Mouse (Mus musculus): Measurements from ENCODE around the gene Usb1.

The Usb1 gene

DNA sequence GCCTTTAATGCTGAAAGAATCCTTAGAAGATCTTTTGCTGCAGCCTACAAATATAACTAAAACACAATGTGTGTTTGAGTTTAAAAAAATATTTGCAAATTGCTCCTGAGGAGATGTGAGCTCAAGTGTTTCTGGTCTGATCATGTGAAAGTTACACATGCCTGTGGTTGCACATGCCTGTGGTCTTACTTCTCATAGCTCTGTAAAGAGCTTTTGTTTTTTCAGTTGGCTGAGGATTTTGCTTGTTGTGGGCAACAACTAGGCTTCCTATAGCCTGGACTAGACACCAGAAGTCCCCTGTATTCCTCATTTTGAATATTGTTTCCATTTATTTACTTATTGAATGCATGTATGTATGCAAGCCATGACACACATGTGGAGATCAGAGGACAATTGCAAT lies 4.3 kb downstream of the Usb1 start:
- no peak for DNase-seq (ENCODE audit: low spot score)

DNA sequence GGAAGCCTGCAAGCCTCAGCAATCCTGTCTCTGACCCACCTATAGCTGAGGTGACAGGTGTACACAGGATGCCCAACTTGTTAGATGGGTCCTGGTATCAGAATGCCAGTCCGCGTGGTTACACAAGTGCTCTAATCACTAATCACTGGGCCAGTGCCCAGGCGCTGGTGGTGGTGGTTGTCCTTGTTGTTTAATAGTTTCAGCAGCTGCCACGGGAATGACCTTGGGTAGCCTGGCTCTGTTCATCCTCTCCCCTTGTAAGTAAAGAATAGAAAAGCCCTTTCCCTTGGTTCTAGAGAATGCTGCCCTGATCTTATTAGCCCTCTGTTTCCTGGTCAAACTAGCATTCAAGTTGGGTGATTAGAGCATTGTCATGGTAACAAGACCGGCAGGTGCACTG lies 9.6 kb downstream of the Usb1 start:
- no peak for DNase-seq (ENCODE audit: low spot score)

DNA sequence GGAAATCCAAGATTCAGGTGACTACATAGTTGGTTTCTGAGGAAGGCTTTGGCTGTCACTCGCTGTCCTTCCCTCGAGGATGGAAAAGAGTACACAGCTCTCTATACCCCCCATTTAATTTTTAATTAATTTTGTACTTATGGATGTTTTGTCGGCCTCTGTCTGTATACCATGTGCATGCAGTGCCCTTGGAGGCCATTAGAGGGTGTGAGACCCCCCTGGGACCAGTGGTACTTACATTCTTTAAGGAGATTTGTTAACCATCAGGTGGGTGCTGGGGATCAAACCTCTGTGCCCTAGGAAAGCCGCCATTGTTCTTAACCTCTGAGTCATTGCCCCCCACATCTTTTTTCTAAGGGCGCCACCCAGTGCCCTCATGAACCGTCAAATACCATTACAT lies 12.6 kb downstream of the Usb1 start:
- no peak for DNase-seq (ENCODE audit: low spot score)

DNA sequence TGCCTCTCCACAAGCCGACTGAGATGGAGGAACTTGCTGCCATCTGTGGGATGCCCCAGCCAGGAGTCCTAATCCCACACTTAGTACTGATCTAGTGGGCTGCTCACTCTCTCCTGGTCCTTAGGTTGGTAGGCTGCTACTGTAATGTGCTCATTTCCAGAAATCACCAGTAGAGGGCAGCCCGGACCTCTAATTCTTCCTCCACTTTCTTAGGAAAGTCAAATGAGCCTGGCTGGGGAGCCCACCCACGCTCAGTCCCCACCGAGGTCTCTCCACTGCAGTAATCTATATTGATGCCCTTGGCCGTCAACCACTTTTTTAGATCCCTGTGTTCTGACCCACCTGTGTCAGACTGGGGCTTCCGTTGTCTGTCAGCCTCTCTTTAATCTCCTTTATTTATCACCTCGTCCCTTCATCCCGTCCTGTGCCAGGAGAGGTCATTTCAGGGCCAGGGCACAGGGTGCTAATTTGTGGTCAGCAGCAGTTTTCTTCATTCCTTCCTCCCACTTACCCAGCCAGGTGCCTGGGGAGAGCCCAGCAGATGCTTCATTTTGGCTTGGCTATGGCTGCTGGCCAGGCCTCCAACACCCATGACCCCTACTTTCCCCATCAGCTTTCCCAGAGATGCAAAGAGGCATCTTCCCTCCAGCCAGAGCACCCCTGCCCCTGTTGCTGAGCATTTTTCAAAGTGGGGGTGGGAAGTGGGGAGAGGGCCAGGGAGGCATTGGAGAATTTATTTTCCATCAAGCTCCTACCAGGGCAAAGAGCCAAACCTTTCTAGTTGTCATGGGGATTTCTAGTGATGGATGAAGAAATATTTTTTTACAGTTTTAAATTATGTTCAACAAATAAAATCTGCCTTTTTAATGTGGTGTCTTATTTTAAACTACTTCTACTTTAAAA lies 14.8 kb downstream of the Usb1 start:
- DNase-seq (ENCODE audit: low spot score) = no peak

DNA sequence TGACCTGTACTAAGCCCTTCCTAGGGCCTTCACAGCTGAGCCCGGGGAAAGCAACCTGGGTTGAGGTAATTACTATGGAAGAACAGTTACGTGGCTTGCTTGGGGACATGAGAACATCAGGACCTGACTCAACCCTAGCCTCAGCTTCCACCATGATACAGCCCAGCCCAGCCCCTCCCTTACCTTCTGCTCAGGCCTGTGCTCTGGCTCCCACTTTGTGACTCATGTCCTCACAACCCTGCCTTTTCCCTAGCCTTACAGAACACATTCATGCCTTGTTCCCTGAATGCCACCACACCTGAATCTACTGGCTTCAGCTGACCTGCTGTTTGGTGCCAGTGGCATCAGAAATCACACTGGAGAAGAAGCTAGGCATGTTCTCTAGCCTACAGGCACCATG lies 16.3 kb downstream of the Usb1 start:
- DNase-seq (ENCODE audit: low spot score) = no peak

DNA sequence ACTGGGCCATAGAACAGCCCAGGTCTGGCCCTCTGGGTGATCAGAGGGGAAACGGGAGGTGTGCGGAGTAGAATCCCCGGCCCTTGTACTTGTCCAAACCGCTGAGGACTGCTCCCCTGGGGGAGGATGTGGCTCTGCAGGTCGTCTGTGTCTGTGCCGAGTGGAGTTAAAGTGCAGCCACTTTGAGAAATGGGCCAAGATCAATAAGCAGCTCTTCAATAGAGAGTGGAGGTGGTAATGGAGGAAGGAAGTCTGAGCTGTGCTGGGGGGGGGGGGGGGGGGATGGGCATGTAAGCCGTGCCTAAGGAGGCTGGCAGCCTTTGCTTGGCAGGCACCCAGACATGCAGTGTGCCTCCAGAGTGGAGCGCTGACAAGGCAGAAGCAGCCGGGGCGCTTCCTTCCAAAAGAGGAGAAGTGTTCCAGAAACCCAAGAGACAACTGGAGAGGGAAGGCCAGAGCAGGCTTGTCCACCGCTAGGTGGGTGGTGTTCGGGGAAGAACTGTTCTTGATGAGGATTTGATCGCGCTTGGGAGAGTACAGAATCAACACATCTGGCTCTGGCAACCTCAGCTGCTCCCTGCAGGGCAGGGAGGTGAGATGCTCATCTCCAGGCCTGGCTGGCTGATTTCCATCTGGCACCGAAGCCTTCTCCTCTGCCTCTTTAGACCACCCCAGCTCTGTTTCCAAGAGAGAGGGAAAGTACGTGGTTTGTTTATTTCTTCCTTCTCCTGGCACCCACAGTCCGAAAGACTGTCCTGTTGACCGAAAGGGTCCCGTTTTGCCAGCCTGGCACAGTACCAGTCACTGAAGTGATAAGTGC lies 16.9 kb downstream of the Usb1 start:
- DNase-seq (ENCODE audit: low spot score) = no peak

DNA sequence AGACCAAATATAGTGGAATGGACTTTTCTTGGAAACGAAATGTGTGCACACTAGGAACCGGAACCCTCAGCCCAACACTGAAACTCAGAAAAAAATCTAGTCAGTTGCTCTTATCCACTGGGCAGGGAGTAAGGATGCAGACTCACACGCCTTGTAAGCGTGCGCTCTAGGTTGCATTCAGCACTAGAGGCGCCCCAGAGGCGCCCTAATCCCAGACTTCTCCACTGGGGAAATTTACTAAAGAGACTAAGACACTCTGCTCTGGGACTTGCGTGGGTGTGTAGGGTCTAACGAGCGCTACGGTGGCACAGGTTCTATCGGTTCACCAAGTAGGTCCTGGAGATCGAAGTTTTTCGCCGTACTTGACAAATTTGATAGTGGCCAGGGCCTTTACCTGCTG lies 19.4 kb downstream of the Usb1 start:
- no peak for DNase-seq (ENCODE audit: low spot score)

DNA sequence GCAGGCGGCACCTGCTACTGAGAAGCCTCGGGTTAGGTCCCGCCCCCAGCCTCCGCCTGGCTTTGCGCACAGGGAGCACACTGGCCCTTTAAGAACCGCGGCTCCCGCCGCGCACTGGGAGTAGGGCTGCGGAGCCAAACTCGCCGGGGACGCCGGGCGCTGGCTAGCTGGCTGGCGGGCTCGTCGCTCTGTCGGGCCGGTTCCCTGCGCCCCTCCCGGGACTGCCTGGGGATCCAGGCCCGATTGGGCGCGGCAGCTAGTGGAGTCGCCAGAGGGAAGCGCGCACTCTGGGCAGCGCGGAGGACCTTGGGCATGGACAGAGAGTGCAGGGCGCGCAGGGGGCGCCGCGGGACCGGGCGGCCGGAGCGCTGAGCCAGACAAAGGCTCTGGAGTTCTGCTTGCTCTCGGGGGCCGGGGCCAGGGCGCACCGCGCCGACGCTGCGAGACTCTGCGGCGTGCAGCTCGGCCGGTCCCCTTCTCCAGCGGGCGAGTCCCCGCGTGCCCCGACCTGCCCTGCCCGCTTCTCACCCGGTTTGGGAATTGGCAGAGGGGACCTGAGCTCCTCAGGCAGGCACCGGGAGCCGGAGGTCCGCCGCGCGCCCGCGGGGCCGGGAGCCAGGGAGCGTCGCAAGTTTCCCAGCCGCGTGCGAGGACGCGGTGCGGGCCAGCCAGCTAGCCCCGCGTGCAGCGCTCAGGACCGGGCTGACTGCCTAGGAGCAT lies 20.2 kb downstream of the Usb1 start, which contains the start of gene Mmp15:
TSS of gene Mmp15 (plus strand) at position 118 of the 720 bp plus-strand sequence.
- DNase-seq (ENCODE audit: low spot score) = no peak

DNA sequence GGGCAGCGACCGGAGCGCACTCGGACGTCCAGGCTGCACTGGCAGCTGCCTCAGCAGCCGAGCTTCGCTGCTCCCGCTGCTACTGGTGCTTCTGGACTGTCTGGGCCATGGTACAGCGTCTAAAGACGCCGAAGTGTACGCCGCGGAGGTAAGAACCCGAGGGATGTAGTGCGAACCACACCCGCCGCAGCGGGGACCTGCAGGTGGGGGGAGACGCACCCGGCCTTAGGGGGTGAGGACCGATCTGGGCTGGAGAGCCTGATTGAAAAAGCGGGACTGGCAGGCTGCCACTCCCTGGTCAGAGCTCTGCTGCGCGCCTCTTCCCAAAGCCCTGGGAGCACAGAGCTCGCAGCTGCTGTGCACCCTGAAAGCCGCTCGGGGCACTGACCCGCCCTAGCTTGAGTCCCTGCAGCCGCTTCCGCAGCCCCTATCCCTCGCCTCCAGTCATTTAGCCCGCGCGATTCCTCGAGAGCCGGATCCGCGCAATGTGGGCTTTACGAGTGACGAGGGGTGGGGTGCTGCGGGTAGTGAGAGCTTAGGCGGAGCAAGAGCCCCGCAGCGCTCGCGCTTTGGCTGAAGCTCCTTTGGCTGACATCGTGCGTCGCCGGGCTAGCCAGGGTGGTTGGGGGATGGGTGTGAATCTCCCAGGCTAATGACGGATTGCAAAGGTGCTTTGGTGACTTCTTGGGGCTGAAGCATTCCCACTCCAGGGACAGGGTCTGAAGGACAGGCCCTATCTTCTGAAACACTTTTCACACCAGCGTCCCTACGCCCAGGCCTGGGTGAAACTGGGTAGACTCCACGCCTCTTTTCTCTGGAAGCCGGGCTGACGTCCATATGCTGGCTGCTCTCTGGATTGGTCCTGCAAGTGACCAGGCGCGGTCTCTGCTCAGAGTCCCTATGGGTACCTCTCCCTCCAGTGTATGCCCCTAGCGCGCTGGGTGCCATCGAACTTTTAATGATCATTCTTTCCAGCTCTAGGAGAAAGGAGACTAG lies 21.1 kb downstream of the Usb1 start:
- DNase-seq (ENCODE audit: low spot score) = no peak

DNA sequence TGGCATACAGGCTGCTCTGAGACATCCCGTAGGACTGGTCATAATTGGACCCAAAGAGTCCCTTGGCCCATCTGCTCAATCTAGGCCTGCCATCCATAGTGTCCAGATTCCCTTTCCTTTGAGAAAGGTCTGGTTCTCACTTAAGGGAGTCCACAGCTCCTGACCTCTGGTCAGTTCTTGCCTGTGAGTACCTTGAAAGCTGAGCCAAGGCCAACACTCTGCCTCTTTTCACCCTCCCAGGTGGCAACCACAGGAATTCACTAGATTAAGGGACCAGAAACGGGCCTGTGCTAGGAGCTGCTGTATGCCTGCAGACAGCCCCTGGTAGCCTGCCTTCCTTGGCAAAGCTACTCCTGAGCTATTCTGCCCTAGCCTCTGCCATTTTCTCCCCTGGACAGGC lies 22.5 kb downstream of the Usb1 start:
- DNase-seq (ENCODE audit: low spot score) = no peak

DNA sequence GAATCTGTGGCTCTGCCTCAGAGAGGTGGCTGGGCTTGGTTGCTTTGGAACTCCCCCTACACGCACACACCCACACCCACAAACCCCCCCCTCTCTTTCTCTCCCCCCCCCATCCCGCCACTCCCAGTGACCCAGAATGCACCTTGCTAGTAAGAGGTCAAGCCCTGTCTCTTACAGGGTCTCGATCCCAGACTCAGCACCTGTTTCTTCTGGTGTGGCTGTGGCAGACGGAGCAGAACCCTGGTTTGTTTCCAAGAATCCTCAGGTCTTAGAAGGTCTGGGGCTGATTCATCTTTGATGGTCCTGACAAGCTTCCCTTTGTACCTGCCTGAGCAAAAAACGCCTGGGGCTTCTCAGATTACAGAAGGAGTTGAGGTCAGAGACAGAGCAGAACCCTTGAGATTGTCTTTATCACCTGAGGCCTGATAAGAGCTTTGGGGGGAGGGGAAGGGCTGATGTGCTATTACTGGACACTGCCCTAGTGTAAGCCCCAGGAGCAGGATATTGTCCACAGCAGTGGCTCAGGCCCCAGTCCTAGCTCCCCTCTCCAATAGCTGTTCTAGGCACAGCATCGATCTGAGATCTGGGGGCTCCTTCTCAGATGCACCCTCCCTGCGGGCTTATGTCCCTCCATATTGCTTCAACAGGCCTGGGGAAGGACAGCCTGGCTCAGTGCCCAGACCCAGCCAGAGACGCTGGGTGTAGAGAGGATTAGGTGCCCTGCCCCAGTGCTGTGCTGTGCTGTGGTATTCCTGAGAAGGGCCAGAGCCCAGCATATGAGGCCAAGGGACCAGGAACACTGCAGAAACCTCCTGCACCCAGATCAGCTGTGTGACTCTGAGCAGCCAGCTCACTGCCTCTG lies 26.7 kb downstream of the Usb1 start:
- DNase-seq (ENCODE audit: low spot score) = no peak

DNA sequence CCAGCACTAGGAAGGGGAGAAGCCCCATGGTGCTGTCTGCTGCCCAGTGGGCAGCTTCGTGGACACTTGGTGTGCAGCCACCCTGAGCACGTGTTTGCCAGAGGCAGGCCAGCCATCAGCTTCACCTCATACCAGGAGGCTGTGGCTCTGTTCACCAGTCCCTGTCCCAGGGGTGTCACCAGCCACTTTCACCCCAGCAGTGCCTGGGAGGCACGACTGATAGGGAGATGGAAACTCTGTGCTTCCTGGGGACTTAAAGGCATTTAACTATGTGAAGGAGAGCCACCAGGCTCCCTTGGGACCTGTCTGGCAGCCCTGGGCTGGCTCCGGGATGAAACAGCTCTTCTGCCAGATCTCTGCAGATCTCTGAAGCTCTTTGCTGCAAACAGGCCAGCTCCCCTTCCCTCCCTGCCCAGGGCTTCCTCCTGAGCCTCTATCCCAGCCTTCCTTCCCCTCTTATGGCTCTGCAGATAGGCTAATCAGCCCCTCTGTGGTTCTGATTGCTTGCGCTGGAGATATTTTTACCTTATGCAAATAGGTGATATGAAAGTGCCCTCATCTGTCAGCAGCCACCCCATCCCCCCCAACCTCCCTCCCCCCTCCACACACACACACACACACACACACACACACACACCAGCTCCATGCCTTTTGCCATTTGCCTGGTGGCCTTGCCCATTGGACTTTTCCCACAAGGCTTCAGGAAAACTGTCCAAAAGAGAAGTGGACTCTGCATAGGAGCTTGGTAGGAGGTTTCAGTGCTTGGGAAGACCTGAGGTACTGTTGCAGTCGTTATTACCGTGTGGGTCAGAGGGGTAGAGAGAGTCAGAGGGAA lies 28.3 kb downstream of the Usb1 start:
- DNase-seq (ENCODE audit: low spot score) = no peak

DNA sequence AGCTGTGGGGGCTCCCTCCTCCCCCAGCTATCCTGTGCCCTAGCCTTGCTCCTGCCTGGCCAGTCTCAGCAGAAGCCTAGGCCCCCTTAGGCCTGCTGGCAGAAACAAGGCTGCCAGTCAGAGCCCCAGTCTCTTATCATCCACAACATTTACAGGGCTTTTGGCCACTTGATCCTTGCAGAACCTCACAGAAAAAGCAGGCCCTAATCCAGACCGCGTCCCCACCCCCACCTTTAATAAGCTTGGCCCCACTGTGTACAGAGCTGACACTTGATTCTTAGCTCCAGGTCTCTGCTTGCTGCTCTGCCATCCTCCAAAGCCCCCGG lies 28.9 kb downstream of the Usb1 start:
- no peak for DNase-seq (ENCODE audit: low spot score)

DNA sequence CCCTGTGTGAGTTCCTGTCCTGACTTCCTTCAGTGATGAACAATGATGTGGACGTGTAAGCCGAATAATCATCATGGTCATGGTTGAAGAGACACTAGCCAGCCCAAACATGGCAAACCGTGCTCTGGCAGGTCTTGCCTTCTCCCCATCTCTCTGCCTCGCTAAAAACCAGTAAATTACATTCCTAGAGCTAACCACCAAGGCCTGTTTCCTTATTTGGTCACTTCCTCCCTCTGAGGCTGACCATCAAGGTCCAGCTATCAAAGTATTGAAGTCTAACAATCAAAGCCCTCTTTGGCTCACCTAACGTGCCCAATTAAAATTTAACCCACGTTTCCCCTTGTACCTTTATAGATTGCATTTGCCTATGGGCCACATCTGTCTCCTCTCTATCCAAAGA lies 30.2 kb downstream of the Usb1 start:
- no peak for DNase-seq (ENCODE audit: low spot score)

DNA sequence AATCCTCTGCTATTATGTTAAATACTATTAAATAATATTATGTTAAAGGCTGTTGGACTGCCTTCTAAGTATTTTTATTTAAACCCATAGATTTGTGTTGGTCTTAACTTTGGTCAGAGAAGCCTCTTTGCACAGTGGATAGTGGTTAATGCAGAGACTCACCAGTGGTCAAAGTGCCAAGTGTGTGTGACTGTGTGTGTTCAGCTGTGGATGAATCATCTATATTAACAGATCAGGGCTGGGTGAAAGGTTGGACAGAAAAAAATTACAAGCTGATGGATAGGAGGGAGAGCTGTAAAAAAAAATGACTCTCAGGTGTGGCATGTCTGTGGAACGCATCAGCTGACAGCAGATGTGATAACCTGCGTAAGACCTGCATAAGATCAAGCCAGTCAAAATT lies 31.8 kb downstream of the Usb1 start:
- no peak for DNase-seq (ENCODE audit: low spot score)

DNA sequence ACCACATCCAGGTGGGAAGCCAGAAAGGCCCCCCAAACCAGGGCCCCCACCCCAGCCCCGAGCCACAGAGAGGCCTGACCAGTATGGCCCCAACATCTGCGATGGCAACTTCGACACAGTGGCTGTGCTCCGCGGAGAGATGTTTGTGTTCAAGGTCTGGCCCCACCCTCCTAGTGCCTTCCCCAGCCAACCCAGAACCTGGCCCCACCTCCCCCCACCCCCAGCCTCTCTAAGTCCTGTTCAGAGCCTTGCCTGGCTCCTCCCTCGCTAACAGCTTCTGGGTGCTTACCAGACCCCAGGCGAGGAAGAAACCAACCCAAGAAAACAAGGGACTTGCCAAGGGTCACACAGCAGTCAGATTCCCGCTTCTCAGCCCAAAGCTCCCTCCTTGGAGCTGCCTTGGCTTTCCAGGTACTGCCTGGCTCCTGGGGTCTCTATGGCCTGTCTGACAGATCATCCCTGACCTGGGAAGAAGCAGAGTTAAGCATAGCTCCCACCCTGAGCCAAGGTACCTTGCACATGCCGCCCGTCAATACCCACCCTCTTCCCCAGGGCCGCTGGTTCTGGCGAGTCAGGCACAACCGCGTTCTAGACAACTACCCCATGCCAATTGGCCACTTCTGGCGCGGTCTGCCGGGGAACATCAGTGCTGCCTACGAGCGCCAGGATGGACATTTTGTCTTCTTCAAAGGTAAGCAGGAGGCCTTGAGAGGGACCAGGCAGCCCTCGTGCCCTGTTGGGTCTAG lies 37.7 kb downstream of the Usb1 start:
- DNase-seq (ENCODE audit: low spot score) = no peak

DNA sequence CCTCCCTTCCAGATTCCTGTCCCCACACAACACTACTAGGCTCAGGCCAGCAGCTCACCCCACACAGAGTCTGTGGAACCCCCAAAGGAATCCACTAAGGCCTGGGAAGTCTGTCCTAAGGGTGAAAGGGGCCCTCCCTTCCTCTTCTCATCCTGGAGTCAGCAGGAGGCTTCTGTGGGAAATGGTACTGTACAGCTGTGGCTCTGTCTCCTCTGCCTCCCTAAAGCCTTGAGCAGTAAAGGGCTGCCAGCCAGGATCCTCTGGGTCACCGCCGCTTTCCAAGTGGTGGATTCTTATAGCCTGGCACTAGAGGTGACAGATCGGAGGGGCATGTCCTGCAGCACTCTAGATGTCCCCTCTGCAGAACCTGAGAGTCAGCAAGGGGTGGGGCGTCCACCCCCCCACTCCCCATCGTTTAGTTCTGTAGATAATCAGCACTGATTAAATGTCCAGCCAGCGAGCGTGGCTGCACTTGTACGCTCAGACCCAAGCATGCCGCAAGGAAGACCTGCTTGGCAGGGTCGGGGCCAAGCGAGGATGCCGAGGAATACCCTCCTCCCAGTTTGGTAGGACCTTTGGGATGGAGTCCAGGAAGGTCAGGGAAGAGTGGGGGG lies 41.4 kb downstream of the Usb1 start:
- no peak for DNase-seq (ENCODE audit: low spot score)

DNA sequence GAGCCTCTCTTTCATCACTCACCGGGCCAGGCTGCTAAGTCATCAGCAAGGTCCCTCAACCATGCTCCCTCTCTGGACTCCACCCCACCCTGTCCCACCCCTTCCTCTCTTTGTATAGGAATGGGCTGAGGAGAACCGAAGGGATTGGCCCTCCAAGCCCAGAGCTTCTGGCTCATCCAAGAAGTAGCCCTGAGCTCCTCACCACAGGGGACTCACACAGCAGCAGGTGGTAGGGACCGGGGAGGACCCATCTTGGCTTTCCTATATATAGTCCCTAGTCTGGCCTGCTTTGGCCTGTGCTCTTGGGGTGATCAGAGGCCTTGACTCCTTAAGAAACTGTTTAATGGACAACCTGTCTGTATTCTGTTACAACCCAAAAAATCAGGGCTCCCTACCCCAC lies 42.3 kb downstream of the Usb1 start:
- no peak for DNase-seq (ENCODE audit: low spot score)

Measured in urinary bladder, postnatal 10 days (tissue).